Mouse (Mus musculus) cortical plate, adult 2 months (tissue): ENCODE data around the gene Bcl11a.

ENCODE experiments used
- CTCF ChIP-seq: fragments of 200-500 bp; IDR thresholded peaks from 2 replicates; pipeline ENCODE4 v1.5.1; 2011; ENCODE audit warnings: mild to moderate bottlenecking, control low read depth, low read length; ENCODE audit not compliant: insufficient read depth; ENCODE audit errors: extremely low read depth
- POLR2A ChIP-seq: fragments of 200-500 bp; IDR thresholded peaks from 2 replicates; pipeline ENCODE4 v1.6.1; 2011; ENCODE audit warnings: mild to moderate bottlenecking, low read length, control low read depth; ENCODE audit not compliant: insufficient read depth; ENCODE audit errors: extremely low read depth

- TF ChIP-seq CTCF (no peak), POLR2A (no peak)
Observed at GRCm38 (mm10) chr11:24147698-24148097, 69.8 kb downstream of the Bcl11a start.
